10 mouse cellular contexts compared by ENCODE assay signal in the genomic region with DNA sequence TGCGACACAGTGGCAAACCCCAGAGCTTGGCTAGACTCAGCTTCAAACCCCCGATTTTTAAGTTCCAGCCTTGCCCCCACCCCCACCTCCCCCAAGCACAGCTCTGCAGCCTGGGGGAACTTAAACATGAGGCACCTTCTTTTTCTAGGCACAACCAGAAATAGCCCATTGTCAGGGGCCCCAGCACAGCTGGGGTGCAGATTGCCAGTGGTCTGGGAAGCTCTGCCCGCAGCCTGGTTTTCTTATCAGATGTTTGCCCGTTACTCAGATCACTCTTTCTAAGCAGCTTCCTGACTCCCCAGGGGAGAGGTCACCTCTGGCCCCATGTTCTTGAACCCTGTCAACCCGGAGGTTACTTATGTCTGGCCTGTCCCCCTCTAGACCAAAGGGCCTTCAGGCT. TPM values are rescaled to one million over a fixed set of nuclear protein-coding genes. Genes with fewer than 3 reads are reported as not detected.
DNase-seq lines count a peak whose midpoint lies in the region; ATAC-seq lines count a peak whose summit lies in the region.
"Had no signal": no experiment of that assay in that cellular context is flagged by ENCODE, and none has a peak within 500 bp of the region (broad histone marks: within the 10 kb centered on the region; RNA-seq: fewer than 3 reads in every experiment).

No protein-coding gene starts in this region.

- DNase-seq in heart, postnatal 25 days (ENCODE audit: low spot score) = no peak
- DNase-seq in retina, embryonic 14.5 days (ENCODE audit: low spot score) = no peak
- no peak for DNase-seq in gastrocnemius, postnatal 25 days
- no peak for DNase-seq in cerebellum, adult 9-10 months

- H3K4me2 ChIP-seq in heart, embryonic 16.5 days (ENCODE audit: low read depth, low read length) = peak overlapping the region; percentile 95; the same call in 1 of the 2 replicates
- H3K4me2 ChIP-seq in forebrain, embryonic 15.5 days (replicated peaks) = peak overlapping the region; percentile 81
- peak overlapping the region; percentile 87 for H3K4me2 ChIP-seq in midbrain, embryonic 13.5 days (replicated peaks)

- no peaks in the 10 kb centered on the region for H3K36me3 ChIP-seq in heart, embryonic 16.5 days (ENCODE audit: control insufficient read depth, insufficient read depth)
- no peaks in the 10 kb centered on the region for H3K36me3 ChIP-seq in forebrain, embryonic 15.5 days
- H3K36me3 ChIP-seq in midbrain, embryonic 13.5 days = no peaks in the 10 kb centered on the region

- WGBS in heart, embryonic 16.5 days = 10% methylated on average over 5 of the region's 5 CpGs
- WGBS in forebrain, embryonic 15.5 days = 38% methylated on average over 5 of the region's 5 CpGs
- WGBS in midbrain, embryonic 13.5 days = 26% methylated on average over 5 of the region's 5 CpGs

- ATAC-seq in heart, embryonic 16.5 days (replicated peaks; ENCODE audit: extremely low read depth, insufficient read depth, low FRiP score) = no peak
- peak; percentile 23; the same call in 1 of the 2 replicates for ATAC-seq in common myeloid progenitor, adult 5-6 weeks (replicated peaks; ENCODE audit: low read depth, poor library complexity, severe bottlenecking)
- ATAC-seq in forebrain, embryonic 15.5 days (replicated peaks) = no peak
- ATAC-seq in midbrain, embryonic 13.5 days = no peak

- peaks cover 28% of the 10 kb centered on the region for H3K27me3 ChIP-seq in heart, embryonic 16.5 days (ENCODE audit: control insufficient read depth, insufficient read depth, low read length)
- no peaks in the 10 kb centered on the region for H3K27me3 ChIP-seq in forebrain, embryonic 15.5 days
- peaks cover 27% of the 10 kb centered on the region for H3K27me3 ChIP-seq in midbrain, embryonic 13.5 days

- intact Hi-C loops in heart, postnatal 25 days (cut with DNase I) = no loop called here

- H3K9me3 ChIP-seq in heart, embryonic 16.5 days (replicated peaks; ENCODE audit: control insufficient read depth, low read length) = no peaks in the 10 kb centered on the region; the same call in 1 of the 2 replicates
- H3K9me3 ChIP-seq in forebrain, embryonic 15.5 days = no peaks in the 10 kb centered on the region
- no peaks in the 10 kb centered on the region for H3K9me3 ChIP-seq in midbrain, embryonic 13.5 days

- peaks cover 10% of the 10 kb centered on the region for H3K4me1 ChIP-seq in heart, embryonic 16.5 days (ENCODE audit: control insufficient read depth, insufficient read depth, low read length)
- H3K4me1 ChIP-seq in forebrain, embryonic 15.5 days = peaks cover 22% of the 10 kb centered on the region
- H3K4me1 ChIP-seq in midbrain, embryonic 13.5 days (replicated peaks) = peaks cover 18% of the 10 kb centered on the region

- H3K27ac ChIP-seq in heart, embryonic 16.5 days (ENCODE audit: low read length) = no peak overlapping the region
- H3K27ac ChIP-seq in forebrain, embryonic 15.5 days (replicated peaks) = peak overlapping the region; percentile 44; the same call in 1 of the 2 replicates
- H3K27ac ChIP-seq in midbrain, embryonic 13.5 days = no peak overlapping the region
- H3K27ac ChIP-seq: macrophage had no signal

- H3K4me3 ChIP-seq in heart, embryonic 16.5 days (ENCODE audit: low read length) = peak overlapping the region; percentile 59; the same call in 1 of the 2 replicates
- peak overlapping the region; percentile 59 for H3K4me3 ChIP-seq in forebrain, embryonic 15.5 days
- peak overlapping the region; percentile 62 for H3K4me3 ChIP-seq in midbrain, embryonic 13.5 days (replicated peaks)

- no peak overlapping the region for H3K9ac ChIP-seq in heart, embryonic 16.5 days (ENCODE audit: low read length)
- peak overlapping the region; percentile 56 for H3K9ac ChIP-seq in forebrain, embryonic 15.5 days (replicated peaks)
- H3K9ac ChIP-seq in midbrain, embryonic 13.5 days (replicated peaks) = peak overlapping the region; percentile 78

RNA-seq across cellular contexts. Expression of gene Pacsin1, which starts 1.1 kb away (rescaled TPM):
- 0.55 and 0.76 TPM in 2 replicates for polyA plus RNA-seq in heart, embryonic 16.5 days (2015; fragmentation: Nextera tagmentation; extraction: Ambion mirVana)
- total RNA-seq in heart, postnatal 25 days (2021) = under 1 TPM; 0.25 to 0.62 TPM
- not detected in 2 replicates for total RNA-seq in common myeloid progenitor, adult 5-6 weeks (2017)
- 31.9 and 32.1 TPM in 2 replicates for polyA plus RNA-seq in forebrain, embryonic 15.5 days (2015; fragmentation: Nextera tagmentation; extraction: Ambion mirVana)
- 19.9 and 23.6 TPM in 2 replicates for polyA plus RNA-seq in midbrain, embryonic 13.5 days (2015; fragmentation: Nextera tagmentation; extraction: Ambion mirVana)
- total RNA-seq in gastrocnemius, postnatal 25 days (2021) = under 1 TPM; 0.20 to 0.21 TPM

RNA-seq across cellular contexts. Expression of gene Rps10, which starts 19.9 kb away (rescaled TPM):
- 511 and 514 TPM in 2 replicates for polyA plus RNA-seq in heart, embryonic 16.5 days (2015; fragmentation: Nextera tagmentation; extraction: Ambion mirVana)
- total RNA-seq in heart, postnatal 25 days (2021) = 100 to 1,000 TPM; 476 to 516 TPM
- total RNA-seq in common myeloid progenitor, adult 5-6 weeks (2017) = 2,180 and 2,411 TPM in 2 replicates
- 578 and 580 TPM in 2 replicates for polyA plus RNA-seq in forebrain, embryonic 15.5 days (2015; fragmentation: Nextera tagmentation; extraction: Ambion mirVana)
- polyA plus RNA-seq in midbrain, embryonic 13.5 days (2015; fragmentation: Nextera tagmentation; extraction: Ambion mirVana) = 570 and 610 TPM in 2 replicates
- total RNA-seq in gastrocnemius, postnatal 25 days (2021) = 100 to 1,000 TPM; 325 to 356 TPM

RNA-seq across cellular contexts. Expression of gene RPS10-NUDT3, which starts 21.4 kb away (rescaled TPM):
- polyA plus RNA-seq in heart, embryonic 16.5 days (2015; fragmentation: Nextera tagmentation; extraction: Ambion mirVana) = not detected in 2 replicates
- total RNA-seq in heart, postnatal 25 days (2021) = under 1 TPM in 1 of 2 experiments, not detected in 1; 0.94 TPM
- total RNA-seq in common myeloid progenitor, adult 5-6 weeks (2017) = not detected in 2 replicates
- polyA plus RNA-seq in forebrain, embryonic 15.5 days (2015; fragmentation: Nextera tagmentation; extraction: Ambion mirVana) = not detected in 2 replicates
- not detected in 2 replicates for polyA plus RNA-seq in midbrain, embryonic 13.5 days (2015; fragmentation: Nextera tagmentation; extraction: Ambion mirVana)
- not detected for total RNA-seq in gastrocnemius, postnatal 25 days (2021)
- polyA plus RNA-seq: inflammation-experienced regulatory T-cells, adult 6 months; macrophage had no signal

RNA-seq across cellular contexts. Expression of gene Nudt3, which starts 33.1 kb away (rescaled TPM):
- polyA plus RNA-seq in heart, embryonic 16.5 days (2015; fragmentation: Nextera tagmentation; extraction: Ambion mirVana) = 162 and 176 TPM in 2 replicates
- total RNA-seq in heart, postnatal 25 days (2021) = 100 to 1,000 TPM; 343 TPM
- total RNA-seq in common myeloid progenitor, adult 5-6 weeks (2017) = 113 TPM in 2 replicates
- polyA plus RNA-seq in forebrain, embryonic 15.5 days (2015; fragmentation: Nextera tagmentation; extraction: Ambion mirVana) = 273 and 295 TPM in 2 replicates
- polyA plus RNA-seq in midbrain, embryonic 13.5 days (2015; fragmentation: Nextera tagmentation; extraction: Ambion mirVana) = 223 and 227 TPM in 2 replicates
- total RNA-seq in gastrocnemius, postnatal 25 days (2021) = 100 to 1,000 TPM; 201 to 245 TPM
